Mouse (Mus musculus) liver, embryonic 11.5 days (tissue): ENCODE measurements around the gene Tmem200c. TPM values are rescaled to one million over a fixed set of nuclear protein-coding genes. Genes with fewer than 3 reads are reported as not detected.

Experiments used
- ATAC-seq: fragments of 200-750 bp; cut with Nextera tagmentation; replicated peaks from 2 replicates; pipeline ENCODE4 v1.8.0; 2017; ENCODE audit warnings: moderate number of reproducible peaks, mild to moderate bottlenecking, moderate TSS enrichment, moderate library complexity; ENCODE audit not compliant: low FRiP score
- DNase-seq: peaks from one replicate; pipeline ENCODE4 v3.0.0-alpha.2; 2017; ENCODE audit warnings: low spot score
- H3K27ac ChIP-seq: fragments of 300-500 bp; sonication (generic); 2 replicates; pipeline ENCODE4 v1.5.1; 2014; ENCODE audit warnings: mild to moderate bottlenecking, low read depth, low read length, control low read depth
- H3K27me3 ChIP-seq: fragments of 300-500 bp; sonication (generic); replicated peaks from 2 replicates; pipeline ENCODE4 v1.6.1; 2014; ENCODE audit warnings: low read length, mixed read lengths; ENCODE audit not compliant: control insufficient read depth, insufficient read depth
- H3K36me3 ChIP-seq: fragments of 300-500 bp; sonication (generic); 2 replicates; pipeline ENCODE4 v1.6.1; 2014; ENCODE audit warnings: mild to moderate bottlenecking, low read length, moderate library complexity, mixed read lengths; ENCODE audit not compliant: control insufficient read depth, insufficient read depth
- H3K4me1 ChIP-seq: fragments of 300-500 bp; sonication (generic); replicated peaks from 2 replicates; pipeline ENCODE4 v1.6.1; 2014; ENCODE audit warnings: low read length, mixed read lengths; ENCODE audit not compliant: control insufficient read depth, insufficient read depth
- H3K4me2 ChIP-seq: fragments of 300-500 bp; sonication (generic); 2 replicates; pipeline ENCODE4 v1.6.1; 2014; ENCODE audit warnings: mild to moderate bottlenecking, control low read depth, moderate library complexity
- H3K4me3 ChIP-seq: fragments of 300-500 bp; sonication (generic); 2 replicates; pipeline ENCODE4 v1.5.1; 2014; ENCODE audit warnings: low read depth, low read length, control low read depth
- H3K9ac ChIP-seq: fragments of 300-500 bp; sonication (generic); 2 replicates; pipeline ENCODE4 v1.6.1; 2014; ENCODE audit warnings: low read depth, low read length, control low read depth
- H3K9me3 ChIP-seq: fragments of 300-500 bp; sonication (generic); 2 replicates; pipeline ENCODE4 v1.6.1; 2016; ENCODE audit warnings: low read length, inconsistent platforms, mixed read lengths; ENCODE audit not compliant: control insufficient read depth
- WGBS: fragments of 180-500 bp; shearing (Covaris S2); extraction: QIAGEN DNeasy Blood & Tissue Kit; methylation state at CpG from one replicate; pipeline ENCODE4 v1.1.7; 2014; 5-methylcytosine and 5-hydroxymethylcytosine counted together
- polyA plus RNA-seq: library from polyadenylated mRNA; unstranded; fragments of >200 nt; fragmentation: Nextera tagmentation; extraction: Ambion mirVana; gene quantifications from 2 replicates; pipeline ENCODE4 v1.2.1, GENCODE M21; 2014

Gene Tmem200c
- polyA plus RNA-seq, result 0.10 and 0.15 TPM in 2 replicates

DNA sequence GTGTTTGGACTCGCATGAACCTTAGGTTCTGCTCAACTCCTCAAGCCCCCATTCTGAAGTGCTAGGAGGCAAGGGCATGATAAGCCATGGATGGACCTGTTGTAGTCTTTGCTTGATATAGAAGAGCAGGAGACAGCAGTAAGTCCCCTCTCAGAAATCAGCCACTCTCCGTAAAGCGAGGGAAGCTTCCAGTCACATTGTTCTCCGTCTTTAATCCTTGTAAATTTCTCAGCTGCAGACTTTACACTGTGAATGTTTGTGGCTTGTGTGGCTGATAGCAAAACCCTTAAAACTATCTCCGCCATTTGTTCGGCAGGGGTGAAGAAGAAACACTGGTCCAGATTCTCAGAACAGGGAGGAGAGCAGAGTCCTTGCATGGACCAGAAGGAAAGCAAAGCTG lies at the start of gene Tmem200c:
TSS of gene Tmem200c (plus strand) at position 301 of the 400 bp plus-strand sequence.
- Histone ChIP-seq H3K27ac (no peak within 1 kb of the TSS), H3K4me2 (no peak within 1 kb of the TSS), H3K9ac (no peak within 1 kb of the TSS), H3K4me3 (no peak within 1 kb of the TSS), H3K27me3 (no peaks in the 10 kb centered on the region), H3K9me3 (no peaks in the 10 kb centered on the region), H3K4me1 (no peaks in the 10 kb centered on the region), H3K36me3 (no peaks in the 10 kb centered on the region)
- 76% methylated on average over 6 of the region's 6 CpGs for WGBS
- DNase-seq (no peak), ATAC-seq (no peak)

DNA sequence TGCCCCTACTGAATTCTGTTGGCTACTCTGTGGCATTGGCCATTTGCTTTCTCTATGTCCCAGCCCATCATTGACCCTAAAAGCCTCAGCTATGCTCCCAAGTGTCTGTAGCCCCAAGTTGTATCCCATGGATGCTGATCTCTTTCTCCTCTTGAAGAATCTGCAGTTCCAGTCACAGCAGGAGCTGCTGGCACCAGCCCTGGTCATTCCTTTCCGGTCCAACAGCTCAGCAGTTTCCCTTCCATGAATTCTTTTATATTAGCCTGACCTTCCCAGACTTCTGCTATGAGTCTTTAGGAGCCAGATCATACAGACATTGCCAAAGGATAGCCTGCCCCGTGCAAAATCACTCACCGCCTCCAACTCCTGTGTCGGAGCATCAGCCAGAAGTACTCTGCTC lies 32.7 kb upstream of the Tmem200c start:
- H3K4me3 ChIP-seq, result no peak overlapping the region
- no peak overlapping the region for H3K4me2 ChIP-seq
- H3K9ac ChIP-seq, result no peak overlapping the region
- no peak for ATAC-seq
- DNase-seq, result no peak
- H3K27me3 ChIP-seq, result no peaks in the 10 kb centered on the region
- H3K9me3 ChIP-seq, result no peaks in the 10 kb centered on the region
- 77% methylated on average over 4 of the region's 4 CpGs for WGBS
- H3K36me3 ChIP-seq, result no peaks in the 10 kb centered on the region
- H3K4me1 ChIP-seq, result no peaks in the 10 kb centered on the region
- H3K27ac ChIP-seq, result no peak overlapping the region

DNA sequence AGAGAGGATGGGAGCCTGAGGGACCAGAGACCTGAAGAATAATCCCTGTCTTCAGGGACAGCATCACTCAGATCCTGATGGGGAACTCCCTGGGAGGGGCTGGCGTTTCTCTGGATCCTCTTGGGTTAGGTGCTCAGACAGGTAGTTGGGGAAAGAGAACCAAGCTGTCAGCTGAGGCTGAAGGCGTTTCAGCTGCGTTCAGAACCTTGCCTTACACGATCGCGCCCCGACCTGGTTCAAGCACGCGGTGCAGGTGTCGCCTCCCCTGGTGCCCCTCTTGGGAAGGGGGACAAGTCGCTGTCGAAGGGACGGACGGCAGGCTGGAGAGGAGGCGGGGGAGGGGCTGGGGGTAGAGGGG lies 10.2 kb downstream of the Tmem200c start:
- Histone ChIP-seq H3K4me2 (peak overlapping the region; percentile 68), H3K4me1 (no peaks in the 10 kb centered on the region; the same call in 1 of the 2 replicates), H3K9ac (no peak overlapping the region), H3K27ac (no peak overlapping the region), H3K27me3 (peaks cover 60% of the 10 kb centered on the region), H3K4me3 (peak overlapping the region; percentile 47), H3K9me3 (no peaks in the 10 kb centered on the region), H3K36me3 (no peaks in the 10 kb centered on the region)
- ATAC-seq (no peak), DNase-seq (no peak)
- WGBS, result 3% methylated on average over 10 of the region's 15 CpGs

- H3K9me3 ChIP-seq, result no peaks in the 10 kb centered on the region
- ATAC-seq, result peak; percentile 30; the same call in 1 of the 2 replicates
- H3K27me3 ChIP-seq, result peaks cover 65% of the 10 kb centered on the region
- peak; percentile 37 for DNase-seq
- H3K36me3 ChIP-seq, result no peaks in the 10 kb centered on the region
- H3K4me3 ChIP-seq, result peak overlapping the region; percentile 47
- H3K4me1 ChIP-seq, result peaks cover 3% of the 10 kb centered on the region; the same call in 1 of the 2 replicates
- peak overlapping the region; percentile 68 for H3K4me2 ChIP-seq
- 2% methylated on average over 68 of the region's 72 CpGs for whole genome bisulfite sequencing
- no peak overlapping the region for H3K27ac ChIP-seq
- no peak overlapping the region for H3K9ac ChIP-seq
Measured at GRCm38 (mm10) chr17:68837013-68837858, 10.8 kb downstream of the Tmem200c start.

DNA sequence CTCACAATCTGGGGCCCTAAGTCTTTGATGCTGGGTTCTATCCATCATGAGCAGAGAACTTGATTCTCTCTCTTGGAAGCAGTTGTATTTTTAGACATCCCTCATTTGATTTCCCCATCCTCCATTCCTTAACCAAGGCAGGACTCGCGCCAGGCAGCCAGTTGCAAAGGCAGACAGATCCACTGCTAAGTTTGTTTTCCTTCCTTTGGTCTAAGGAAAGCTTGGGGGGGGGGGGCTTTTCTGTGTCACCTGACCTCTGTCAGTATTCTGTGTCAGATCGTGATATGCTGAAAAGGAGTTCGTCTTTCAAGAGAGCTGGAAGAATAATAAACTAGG lies 11.4 kb downstream of the Tmem200c start:
- Histone ChIP-seq H3K4me3 (no peak overlapping the region), H3K27me3 (peaks cover 67% of the 10 kb centered on the region), H3K9me3 (no peaks in the 10 kb centered on the region), H3K4me2 (peak overlapping the region; percentile 68), H3K9ac (no peak overlapping the region), H3K27ac (no peak overlapping the region), H3K4me1 (peaks cover 3% of the 10 kb centered on the region; the same call in 1 of the 2 replicates), H3K36me3 (no peaks in the 10 kb centered on the region)
- WGBS, result 16% methylated on average over 4 of the region's 4 CpGs
- DNase-seq (no peak), ATAC-seq (no peak)

DNA sequence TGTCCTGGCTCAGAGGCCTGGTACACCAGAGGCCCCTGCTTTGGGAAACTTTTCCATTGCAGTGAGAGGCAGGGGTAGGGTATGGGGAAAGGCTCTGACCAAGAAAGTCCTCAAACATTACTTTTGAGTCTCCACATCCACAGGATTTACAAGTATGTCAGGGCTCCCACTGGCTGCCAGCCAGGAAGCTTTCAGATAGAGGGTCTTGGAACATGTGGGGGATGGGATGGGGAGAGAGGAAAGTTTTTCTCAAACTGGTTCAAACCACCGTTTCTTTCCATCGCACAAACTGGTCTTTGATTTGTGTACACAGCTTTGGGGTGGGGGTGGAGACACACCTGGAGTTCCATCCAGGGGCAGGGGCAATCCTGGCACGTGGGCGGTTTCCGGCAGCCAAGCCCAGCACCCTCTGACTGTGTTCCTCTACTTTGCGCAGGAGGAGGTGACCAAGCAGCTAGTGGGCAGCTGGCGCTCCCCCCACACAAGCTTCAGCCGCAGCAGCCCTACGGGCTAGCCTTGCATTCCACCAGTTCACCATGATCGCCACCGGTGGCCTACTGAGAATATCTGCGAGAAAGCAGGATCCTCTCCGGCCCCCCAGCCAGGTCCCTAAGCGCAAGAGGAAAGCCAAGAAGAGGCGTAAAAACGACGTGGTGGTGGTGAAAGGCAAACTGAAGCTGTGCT lies 13.6 kb downstream of the Tmem200c start:
- Histone ChIP-seq H3K4me2 (peak overlapping the region; percentile 76; the same call in 1 of the 2 replicates), H3K4me1 (peaks cover 3% of the 10 kb centered on the region; the same call in 1 of the 2 replicates), H3K27me3 (peaks cover 64% of the 10 kb centered on the region), H3K27ac (no peak overlapping the region), H3K9ac (no peak overlapping the region), H3K4me3 (no peak overlapping the region), H3K9me3 (no peaks in the 10 kb centered on the region), H3K36me3 (no peaks in the 10 kb centered on the region)
- DNase-seq, result no peak
- WGBS, result 12% methylated on average over 17 of the region's 17 CpGs
- no peak for ATAC-seq

DNA sequence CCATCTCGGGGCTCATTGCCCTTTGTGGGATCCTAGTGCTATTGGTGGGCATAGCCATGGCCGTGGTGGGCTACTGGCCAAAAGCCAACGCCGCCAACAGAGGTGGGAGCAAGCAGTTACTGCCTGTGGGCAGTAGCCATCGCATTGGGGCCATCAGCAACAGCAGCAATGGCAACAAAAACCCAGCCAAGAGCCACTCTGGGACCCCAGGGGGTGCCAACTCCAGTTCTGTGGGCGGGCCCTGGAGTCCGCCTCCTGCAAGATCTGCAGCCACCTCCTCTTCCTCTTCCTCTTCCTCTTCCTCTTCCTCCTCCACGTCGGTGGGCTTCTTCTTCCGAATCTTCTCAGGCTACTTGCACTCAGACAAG lies 14.1 kb downstream of the Tmem200c start:
- H3K4me1 ChIP-seq, result peaks cover 3% of the 10 kb centered on the region; the same call in 1 of the 2 replicates
- H3K27ac ChIP-seq, result no peak overlapping the region
- peak overlapping the region; percentile 76 for H3K4me2 ChIP-seq
- H3K9ac ChIP-seq, result no peak overlapping the region
- WGBS, result 15% methylated on average over 10 of the region's 10 CpGs
- H3K27me3 ChIP-seq, result peaks cover 64% of the 10 kb centered on the region
- no peak for ATAC-seq
- H3K36me3 ChIP-seq, result no peaks in the 10 kb centered on the region
- H3K4me3 ChIP-seq, result peak overlapping the region; percentile 50
- no peak for DNase-seq
- H3K9me3 ChIP-seq, result no peaks in the 10 kb centered on the region

GRCm38 (mm10) chr17:68841097-68841891 lies 14.9 kb downstream of the Tmem200c start:
- peak; percentile 70 for DNase-seq
- Histone ChIP-seq H3K4me1 (peaks cover 3% of the 10 kb centered on the region; the same call in 1 of the 2 replicates), H3K27ac (no peak overlapping the region), H3K36me3 (no peaks in the 10 kb centered on the region), H3K9ac (no peak overlapping the region), H3K4me2 (peak overlapping the region; percentile 76), H3K9me3 (no peaks in the 10 kb centered on the region), H3K27me3 (peaks cover 60% of the 10 kb centered on the region), H3K4me3 (peak overlapping the region; percentile 50)
- WGBS, result 1% methylated on average over 64 of the region's 75 CpGs
- peak; percentile 48 for ATAC-seq
